20 mouse cellular contexts compared by ENCODE assay signal in genomic region chr14:16551843-16552242, GRCm38 (mm10).
DNase-seq lines count a peak whose midpoint lies in the region; ATAC-seq and TF ChIP-seq lines count a peak whose summit lies in the region.
"Had no signal": no experiment of that assay in that cellular context is flagged by ENCODE, and none has a peak within 500 bp of the region (broad histone marks: within the 10 kb centered on the region; RNA-seq: fewer than 3 reads in every experiment).

No protein-coding gene starts in this region.

- peak; percentile 81 for DNase-seq in 3T3-L1 (ENCODE audit: low read depth, low spot score)
- DNase-seq in brain, embryonic 14.5 days (ENCODE audit: low read depth): peak; percentile 62
- DNase-seq in right cerebral cortex, postnatal 14 days: peak; percentile 42
- DNase-seq in embryo, embryonic 10 days (ENCODE audit: low spot score): no peak
- DNase-seq: cerebellum, adult 11 months; cerebellum, postnatal 36 days; gastrocnemius, postnatal 25 days; heart, postnatal 10 days; liver, embryonic 13.5 days; retina, postnatal 1 day; thymus, postnatal 4 days had no signal

- H3K9ac ChIP-seq in forebrain, embryonic 16.5 days (replicated peaks; ENCODE audit: low read depth, low read length): no peak overlapping the region
- H3K9ac ChIP-seq in forebrain, embryonic 13.5 days: no peak overlapping the region
- H3K9ac ChIP-seq: hindbrain, embryonic 12.5 days; liver, embryonic 13.5 days; midbrain, embryonic 13.5 days had no signal

- no peak for TF ChIP-seq POLR2A in brain, embryonic 14.5 days (IDR thresholded peaks at IDR 0.05; ENCODE audit: borderline replicate concordance, extremely low read depth, insufficient read depth, insufficient read length, poor library complexity, severe bottlenecking)

- H3K4me1 ChIP-seq in forebrain, embryonic 16.5 days (replicated peaks; ENCODE audit: control insufficient read depth, insufficient read depth, low read length): peaks cover 7% of the 10 kb centered on the region; the same call in 1 of the 2 replicates
- H3K4me1 ChIP-seq in forebrain, embryonic 13.5 days: peaks cover 8% of the 10 kb centered on the region; the same call in 1 of the 2 replicates

- H3K36me3 ChIP-seq in forebrain, embryonic 16.5 days (ENCODE audit: control insufficient read depth, insufficient read depth): no peaks in the 10 kb centered on the region
- no peaks in the 10 kb centered on the region for H3K36me3 ChIP-seq in forebrain, embryonic 13.5 days (ENCODE audit: poor library complexity, severe bottlenecking)
- H3K36me3 ChIP-seq: hindbrain, embryonic 12.5 days; liver, embryonic 13.5 days; midbrain, embryonic 13.5 days had no signal

- H3K27ac ChIP-seq in forebrain, embryonic 16.5 days (ENCODE audit: low read length): no peak overlapping the region
- H3K27ac ChIP-seq in forebrain, embryonic 13.5 days: no peak overlapping the region
- H3K27ac ChIP-seq: embryonic facial prominence, embryonic 10.5 days; heart, embryonic 10.5 days; hindbrain, embryonic 12.5 days; liver, embryonic 13.5 days; midbrain, embryonic 13.5 days had no signal

- TF ChIP-seq CTCF in brain, embryonic 14.5 days (IDR thresholded peaks at IDR 0.05; ENCODE audit: borderline replicate concordance, extremely low read depth, insufficient read depth, insufficient read length): no peak

- H3K27me3 ChIP-seq in forebrain, embryonic 16.5 days (replicated peaks; ENCODE audit: control insufficient read depth, insufficient read depth, low read length): no peaks in the 10 kb centered on the region
- no peaks in the 10 kb centered on the region for H3K27me3 ChIP-seq in forebrain, embryonic 13.5 days
- H3K27me3 ChIP-seq: hindbrain, embryonic 12.5 days; liver, embryonic 13.5 days; midbrain, embryonic 13.5 days had no signal

- no peak overlapping the region for H3K4me2 ChIP-seq in forebrain, embryonic 16.5 days (ENCODE audit: low read length)
- H3K4me2 ChIP-seq in forebrain, embryonic 13.5 days: no peak overlapping the region
- H3K4me2 ChIP-seq: hindbrain, embryonic 12.5 days; liver, embryonic 13.5 days; midbrain, embryonic 13.5 days had no signal

- no peak overlapping the region for H3K4me3 ChIP-seq in forebrain, embryonic 16.5 days (replicated peaks; ENCODE audit: low read length)
- no peak overlapping the region for H3K4me3 ChIP-seq in forebrain, embryonic 13.5 days
- H3K4me3 ChIP-seq: embryonic facial prominence, embryonic 10.5 days; heart, embryonic 10.5 days; hindbrain, embryonic 12.5 days; liver, embryonic 13.5 days; midbrain, embryonic 13.5 days; myocyte had no signal

- peak; percentile 72 for ATAC-seq in forebrain, embryonic 16.5 days
- ATAC-seq in forebrain, embryonic 13.5 days: no peak; the same call in 1 of the 2 replicates
- ATAC-seq in erythroblast, adult 5-6 weeks (replicated peaks; ENCODE audit: low FRiP score, poor library complexity, severe bottlenecking): no peak
- ATAC-seq: inflammation-experienced regulatory T-cells, adult 6 months; midbrain, embryonic 13.5 days had no signal

- no peaks in the 10 kb centered on the region for H3K9me3 ChIP-seq in forebrain, embryonic 16.5 days (ENCODE audit: control insufficient read depth, low read length)
- H3K9me3 ChIP-seq in forebrain, embryonic 13.5 days (replicated peaks): no peaks in the 10 kb centered on the region
- H3K9me3 ChIP-seq: embryonic facial prominence, embryonic 10.5 days; heart, embryonic 10.5 days; hindbrain, embryonic 12.5 days; liver, embryonic 13.5 days; midbrain, embryonic 13.5 days had no signal

- WGBS in forebrain, embryonic 16.5 days: 71% methylated on average over 1 of the region's 1 CpGs
- WGBS in forebrain, embryonic 13.5 days: 88% methylated on average over 1 of the region's 1 CpGs
